Mouse (Mus musculus) lung, postnatal 0 days (tissue): ENCODE measurements around the gene Mllt11. TPM values are rescaled to one million over a fixed set of nuclear protein-coding genes. Genes with fewer than 3 reads are reported as not detected.

Source experiments
- ATAC-seq: fragments of 200-750 bp; cut with Nextera tagmentation; 2 replicates; pipeline ENCODE4 v1.8.0; 2017; ENCODE audit warnings: moderate library complexity
- DNase-seq: peaks from one replicate; pipeline ENCODE4 v3.0.0-alpha.2; 2016; ENCODE audit warnings: low spot score
- H3K27ac ChIP-seq: fragments of 300-500 bp; sonication (generic); 2 replicates; pipeline ENCODE4 v1.5.1; 2014; ENCODE audit warnings: antibody characterized with exemption, mild to moderate bottlenecking, low read length, mixed read lengths
- H3K27me3 ChIP-seq: fragments of 300-500 bp; sonication (generic); replicated peaks from 2 replicates; pipeline ENCODE4 v1.6.1; 2014; ENCODE audit warnings: low read length, mixed read lengths; ENCODE audit not compliant: insufficient read depth
- H3K36me3 ChIP-seq: fragments of 300-500 bp; sonication (generic); 2 replicates; pipeline ENCODE4 v1.6.1; 2014; ENCODE audit warnings: low read length, mixed read lengths; ENCODE audit not compliant: insufficient read depth
- H3K4me1 ChIP-seq: fragments of 300-500 bp; sonication (generic); 2 replicates; pipeline ENCODE4 v1.6.1; 2014; ENCODE audit warnings: antibody characterized with exemption, low read depth, low read length, mixed read lengths; ENCODE audit not compliant: insufficient read depth
- H3K4me2 ChIP-seq: fragments of 300-500 bp; sonication (generic); replicated peaks from 2 replicates; pipeline ENCODE4 v1.6.1; 2014; ENCODE audit warnings: low read depth, mild to moderate bottlenecking, low read length, moderate library complexity, mixed read lengths
- H3K4me3 ChIP-seq: fragments of 300-500 bp; sonication (generic); 2 replicates; pipeline ENCODE4 v1.5.1; 2014; ENCODE audit warnings: low read depth, low read length
- H3K9ac ChIP-seq: fragments of 300-500 bp; sonication (generic); replicated peaks from 2 replicates; pipeline ENCODE4 v1.6.1; 2014; ENCODE audit warnings: low read depth, mild to moderate bottlenecking
- H3K9me3 ChIP-seq: fragments of 300-500 bp; sonication (generic); 2 replicates; pipeline ENCODE4 v1.6.1; 2016; ENCODE audit warnings: low read length, mixed read lengths
- CTCF ChIP-seq: IDR thresholded peaks from 2 replicates; pipeline ENCODE4 v1.5.1; 2016; ENCODE audit warnings: antibody characterized with exemption, mild to moderate bottlenecking
- EP300 ChIP-seq: IDR thresholded peaks from 2 replicates; pipeline ENCODE4 v1.6.1; 2016; ENCODE audit warnings: antibody characterized with exemption, mild to moderate bottlenecking, control low read depth
- WGBS: fragments of 180-500 bp; shearing (Covaris S2); extraction: QIAGEN DNeasy Blood & Tissue Kit; methylation state at CpG from one replicate; pipeline ENCODE4 v1.1.7; 2014; 5-methylcytosine and 5-hydroxymethylcytosine counted together
- polyA plus RNA-seq: library from polyadenylated mRNA; unstranded; fragments of >200 nt; fragmentation: Nextera tagmentation; extraction: Ambion mirVana; gene quantifications from 2 replicates; pipeline ENCODE4 v1.2.1, GENCODE M21; 2015

Mllt11 gene
- polyA plus RNA-seq, 1 experiment from 2014 or later, result 5.9 TPM

DNA sequence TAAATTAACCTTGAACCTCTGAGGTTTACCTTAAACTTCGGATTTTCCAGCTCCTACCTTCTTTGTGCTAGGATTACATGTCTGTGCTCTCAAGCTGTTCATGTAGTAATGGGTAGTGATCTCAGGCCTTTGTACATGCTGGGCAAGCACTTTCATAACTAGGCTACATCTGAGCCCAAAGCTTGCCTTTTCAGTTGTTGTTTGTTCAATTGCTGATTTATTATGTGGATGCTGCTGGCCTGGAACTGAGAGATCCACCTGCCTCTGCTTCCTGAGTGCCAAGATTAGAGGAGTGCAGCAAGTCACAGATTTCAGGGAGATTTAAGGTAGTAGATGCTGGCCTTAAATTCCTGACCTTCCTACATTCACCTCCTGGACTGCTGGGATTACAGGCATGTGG, 32.9 kb downstream of the Mllt11 start:
- no peak overlapping the region for H3K27ac ChIP-seq
- H3K9ac ChIP-seq, result no peak overlapping the region
- no peak overlapping the region for H3K4me2 ChIP-seq
- no peak for ATAC-seq
- no peaks in the 10 kb centered on the region for H3K9me3 ChIP-seq
- 71% methylated on average over 1 of the region's 1 CpGs for WGBS
- H3K4me1 ChIP-seq, result no peaks in the 10 kb centered on the region
- peaks cover 56% of the 10 kb centered on the region for H3K36me3 ChIP-seq
- no peak for DNase-seq
- H3K27me3 ChIP-seq, result no peaks in the 10 kb centered on the region
- TF ChIP-seq CTCF (no peak), EP300 (no peak)
- H3K4me3 ChIP-seq, result no peak overlapping the region

- DNase-seq (no peak), ATAC-seq (no peak)
- H3K27me3 ChIP-seq, result no peaks in the 10 kb centered on the region
- no peaks in the 10 kb centered on the region for H3K9me3 ChIP-seq
- no peak overlapping the region for H3K9ac ChIP-seq
- H3K4me3 ChIP-seq, result no peak overlapping the region
- H3K4me2 ChIP-seq, result no peak overlapping the region
- WGBS, result 86% methylated on average over 2 of the region's 2 CpGs
- no peak for TF ChIP-seq EP300
- TF ChIP-seq CTCF, result no peak
- H3K36me3 ChIP-seq, result peaks cover 32% of the 10 kb centered on the region
- no peaks in the 10 kb centered on the region for H3K4me1 ChIP-seq
- no peak overlapping the region for H3K27ac ChIP-seq
Observed at GRCm38 (mm10) chr3:95195772-95196171, 36.2 kb downstream of the Mllt11 start.

- TF ChIP-seq CTCF (no peak), EP300 (no peak)
- Histone ChIP-seq H3K27ac (no peak overlapping the region), H3K4me1 (no peaks in the 10 kb centered on the region), H3K9ac (no peak overlapping the region), H3K27me3 (no peaks in the 10 kb centered on the region), H3K4me2 (no peak overlapping the region), H3K36me3 (peaks cover 28% of the 10 kb centered on the region), H3K9me3 (no peaks in the 10 kb centered on the region), H3K4me3 (no peak overlapping the region)
- 77% methylated on average over 6 of the region's 6 CpGs for WGBS
- ATAC-seq (no peak), DNase-seq (no peak)
Observed at GRCm38 (mm10) chr3:95194721-95195135, 37.2 kb downstream of the Mllt11 start.

GRCm38 (mm10) chr3:95186888-95187287, 45.1 kb downstream of the Mllt11 start:
- H3K4me3 ChIP-seq, result no peak overlapping the region
- no peak overlapping the region for H3K4me2 ChIP-seq
- no peak overlapping the region for H3K9ac ChIP-seq
- TF ChIP-seq EP300 (no peak), CTCF (no peak)
- WGBS, result 70% methylated on average over 6 of the region's 6 CpGs
- DNase-seq, result no peak
- H3K27me3 ChIP-seq, result no peaks in the 10 kb centered on the region
- no peaks in the 10 kb centered on the region for H3K4me1 ChIP-seq
- H3K27ac ChIP-seq, result no peak overlapping the region
- no peak for ATAC-seq
- H3K9me3 ChIP-seq, result no peaks in the 10 kb centered on the region
- peaks cover 29% of the 10 kb centered on the region for H3K36me3 ChIP-seq

DNA sequence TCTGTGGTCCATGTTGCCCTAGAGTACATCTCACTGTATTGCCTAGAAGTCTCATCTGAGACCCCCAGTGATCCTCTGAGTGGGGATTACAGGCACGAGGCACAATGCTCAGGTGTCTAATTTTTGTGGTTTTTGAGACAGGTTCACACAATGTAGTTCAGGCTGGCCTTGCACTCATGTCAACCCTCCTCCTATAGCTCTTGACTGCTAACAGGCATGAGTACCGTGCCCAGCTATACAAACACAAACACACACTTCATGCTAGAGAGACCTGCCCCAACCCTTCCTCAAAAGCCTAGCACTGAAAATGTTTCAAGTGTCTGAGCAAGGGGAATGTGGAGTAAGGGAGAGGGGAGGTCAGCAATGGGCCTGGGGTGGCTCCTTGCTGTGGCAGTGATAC, 45.9 kb downstream of the Mllt11 start:
- Histone ChIP-seq H3K27me3 (no peaks in the 10 kb centered on the region), H3K27ac (peak overlapping the region; percentile 14; the same call in 1 of the 2 replicates), H3K36me3 (peaks cover 29% of the 10 kb centered on the region), H3K4me3 (no peak overlapping the region), H3K4me2 (no peak overlapping the region), H3K9ac (no peak overlapping the region), H3K4me1 (no peaks in the 10 kb centered on the region), H3K9me3 (no peaks in the 10 kb centered on the region)
- no peak for TF ChIP-seq EP300
- TF ChIP-seq CTCF, result no peak
- ATAC-seq (peak; percentile 93), DNase-seq (peak; percentile 68)
- WGBS, result 58% methylated on average over 2 of the region's 2 CpGs

DNA sequence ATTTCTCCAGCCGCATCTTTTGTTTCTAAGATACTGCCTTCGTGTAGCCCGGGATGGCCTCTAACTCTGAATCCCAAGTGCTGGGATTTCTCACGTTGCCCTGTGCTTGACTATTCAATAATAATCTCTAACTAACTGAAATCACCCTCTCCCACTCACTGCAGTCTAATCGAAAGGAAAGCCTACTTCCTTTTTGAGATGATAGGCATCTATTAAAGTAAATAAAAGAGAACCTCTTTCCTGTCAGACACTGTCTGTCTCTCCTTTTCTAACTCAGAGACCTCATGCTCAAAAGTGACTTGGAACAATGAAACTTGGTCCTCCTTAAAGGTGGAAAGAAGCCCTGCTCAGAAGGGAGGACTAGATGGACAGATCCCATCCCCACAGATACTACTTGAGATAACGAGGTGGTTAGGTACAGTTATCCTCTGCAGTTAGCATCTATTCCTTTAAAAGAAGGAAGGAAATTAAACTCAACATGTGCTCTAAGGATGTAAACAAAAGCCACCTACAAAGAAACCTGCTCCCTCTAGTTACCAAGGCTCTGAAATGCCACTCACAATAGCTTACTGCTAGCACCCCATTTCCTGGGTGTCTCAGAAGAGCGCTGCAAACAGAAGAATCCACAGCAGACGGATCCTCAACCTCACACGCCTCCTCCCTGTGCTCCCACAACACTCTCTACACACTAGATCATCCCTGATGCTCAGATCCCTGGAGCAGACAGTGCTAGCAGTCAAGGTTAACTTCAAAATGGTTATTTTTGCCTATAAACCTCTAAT, 47.0 kb downstream of the Mllt11 start:
- ATAC-seq (no peak), DNase-seq (no peak)
- Histone ChIP-seq H3K27me3 (no peaks in the 10 kb centered on the region), H3K4me3 (no peak overlapping the region), H3K27ac (no peak overlapping the region), H3K36me3 (peaks cover 26% of the 10 kb centered on the region), H3K4me1 (no peaks in the 10 kb centered on the region), H3K9ac (no peak overlapping the region), H3K4me2 (no peak overlapping the region), H3K9me3 (no peaks in the 10 kb centered on the region)
- TF ChIP-seq EP300 (no peak), CTCF (no peak)
- WGBS, result 72% methylated on average over 9 of the region's 9 CpGs
